Mouse (Mus musculus) skeletal muscle tissue, adult 2 months (tissue): ENCODE data around the gene Hmga1.

Experiments used
- DNase-seq: peaks from one replicate; pipeline ENCODE4 v3.0.0-alpha.2; 2012; ENCODE audit warnings: low read depth, low spot score

Gene Hmga1

GRCm38 (mm10) chr17:27528767-27529166 is 27.5 kb upstream of the Hmga1 start:
- no peak for DNase-seq

- no peak for DNase-seq
Observed at GRCm38 (mm10) chr17:27532095-27532494, 24.2 kb upstream of the Hmga1 start.

DNA sequence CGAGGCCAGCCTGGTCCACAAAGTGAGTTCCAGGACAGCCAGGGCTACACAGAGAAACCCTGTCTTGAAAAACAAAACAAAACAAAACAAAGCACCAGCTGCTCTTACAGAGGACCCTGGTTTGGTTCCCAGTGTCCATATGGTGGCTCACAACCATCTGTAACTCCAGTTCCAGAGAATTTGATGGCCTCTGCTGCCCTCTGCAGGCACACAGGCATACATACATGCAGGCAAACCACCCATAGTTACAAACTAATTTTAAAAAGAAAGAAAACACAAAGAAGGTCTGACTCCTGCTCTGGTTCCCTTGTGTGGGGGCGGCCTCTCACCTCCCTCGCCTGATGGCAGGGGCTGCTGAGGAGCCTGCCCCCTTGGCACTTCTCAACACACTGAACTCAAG is 22.9 kb upstream of the Hmga1 start:
- no peak for DNase-seq

GRCm38 (mm10) chr17:27534718-27535117 is 21.6 kb upstream of the Hmga1 start:
- DNase-seq = peak; percentile 73

DNA sequence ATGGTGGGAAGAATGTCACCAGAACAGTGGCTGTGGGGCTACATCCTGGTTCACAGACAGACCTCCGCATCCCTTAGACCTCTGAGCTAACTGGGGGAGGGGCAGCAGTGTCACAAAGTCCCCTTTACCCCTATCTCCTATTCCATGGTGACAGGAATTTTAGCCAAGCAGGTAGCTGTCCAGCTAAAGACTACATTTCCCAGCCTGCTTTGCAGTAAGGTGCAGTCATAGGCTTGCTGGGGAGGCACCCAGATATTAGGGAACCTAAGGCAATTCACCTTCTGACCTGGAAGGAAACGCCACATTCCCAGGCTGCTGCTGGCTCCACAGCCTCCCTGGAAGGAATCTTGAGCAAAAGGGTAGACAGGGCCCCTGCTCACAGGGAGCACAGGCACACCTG is 15.0 kb upstream of the Hmga1 start:
- DNase-seq = no peak

DNA sequence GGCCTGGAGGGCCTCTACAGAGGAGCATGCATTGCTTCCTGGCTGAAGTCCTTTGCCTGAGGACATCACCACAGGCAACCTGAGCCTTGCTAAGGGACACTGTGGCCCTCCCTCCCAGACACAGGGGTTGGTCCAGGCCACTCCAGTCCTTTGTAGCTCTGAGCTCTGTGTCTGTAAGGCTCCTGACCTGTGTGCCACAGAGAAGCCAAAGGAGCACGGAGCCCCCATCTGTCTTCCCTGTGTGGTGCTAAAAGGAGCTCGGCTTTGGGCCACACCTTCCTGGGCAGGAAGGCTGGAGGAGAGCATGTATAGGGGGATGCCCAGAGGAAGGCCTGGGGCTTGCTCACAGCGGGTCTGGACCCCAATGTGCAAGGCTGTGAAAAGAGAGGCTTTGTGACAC is 14.3 kb upstream of the Hmga1 start:
- DNase-seq = no peak

DNA sequence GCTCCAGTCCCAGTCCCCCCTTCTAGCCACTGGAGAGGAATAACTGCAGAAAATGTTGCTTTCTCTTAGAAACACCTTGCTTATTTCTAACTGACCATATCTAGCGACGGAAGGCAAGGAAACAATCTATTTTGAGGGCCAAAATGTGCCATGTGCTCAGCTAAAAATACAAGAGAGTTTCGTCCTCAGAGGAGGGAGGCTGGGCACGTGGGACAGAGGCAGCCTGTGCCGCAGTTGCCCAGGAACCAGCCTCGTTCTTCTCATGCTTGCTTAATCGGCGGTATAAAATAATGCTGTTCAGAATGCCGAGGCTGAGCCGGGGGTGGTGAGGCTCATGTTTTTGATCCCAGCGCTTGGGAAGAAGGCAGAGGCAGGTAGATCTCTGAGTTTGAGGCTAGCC is 11.7 kb upstream of the Hmga1 start:
- DNase-seq = no peak

DNA sequence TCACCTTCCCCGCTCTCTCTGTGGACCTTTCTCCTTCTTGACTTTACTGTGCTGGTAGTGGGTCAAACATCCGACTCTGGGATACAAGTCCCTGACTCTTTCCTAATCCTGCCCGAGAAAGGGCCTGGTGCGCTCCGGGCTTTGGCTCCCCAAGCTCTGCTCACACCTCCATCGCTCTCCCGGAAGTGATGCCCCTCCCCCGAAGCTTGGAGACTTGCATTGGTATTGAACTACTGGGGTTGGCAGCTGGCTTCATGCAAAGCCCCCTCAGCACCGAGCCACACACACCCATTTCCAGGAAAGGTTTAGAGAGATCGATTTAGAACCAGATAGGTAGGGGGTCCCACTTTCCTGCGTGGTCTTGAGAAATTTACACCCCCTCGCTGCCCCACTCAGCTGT is 10.3 kb upstream of the Hmga1 start:
- DNase-seq = no peak

- no peak for DNase-seq
Observed at GRCm38 (mm10) chr17:27546574-27547085, 9.7 kb upstream of the Hmga1 start.

DNA sequence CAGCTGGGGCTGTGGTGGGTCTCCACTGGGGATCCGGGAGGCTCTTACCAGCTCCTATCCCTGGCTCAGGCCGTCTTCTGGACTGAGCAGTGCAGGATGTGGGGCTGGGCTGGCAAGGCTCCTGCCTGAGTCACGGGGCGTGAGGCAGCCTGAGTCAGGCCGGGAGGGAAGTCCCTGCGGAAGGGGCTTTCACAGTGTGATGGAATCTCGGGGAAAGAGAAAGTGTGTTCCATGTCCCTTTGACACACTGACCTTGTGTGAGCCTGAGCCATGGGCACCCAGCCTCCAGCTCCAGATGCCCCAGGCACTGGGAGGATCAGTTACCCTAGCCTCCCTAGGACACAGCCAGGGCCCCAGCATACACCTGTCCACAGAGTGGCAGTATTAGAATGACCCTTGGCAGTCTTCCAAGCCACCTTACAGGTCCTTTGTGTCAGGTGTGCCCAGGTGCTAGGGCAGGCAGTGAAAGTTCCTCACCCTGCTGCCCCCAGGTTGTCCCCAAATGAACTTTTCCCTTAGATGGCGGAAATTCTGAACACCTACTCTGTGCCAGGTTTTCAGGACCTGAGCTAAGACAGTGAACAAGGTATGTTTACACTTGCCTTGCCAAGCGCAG is 8.9 kb upstream of the Hmga1 start:
- DNase-seq = no peak

DNA sequence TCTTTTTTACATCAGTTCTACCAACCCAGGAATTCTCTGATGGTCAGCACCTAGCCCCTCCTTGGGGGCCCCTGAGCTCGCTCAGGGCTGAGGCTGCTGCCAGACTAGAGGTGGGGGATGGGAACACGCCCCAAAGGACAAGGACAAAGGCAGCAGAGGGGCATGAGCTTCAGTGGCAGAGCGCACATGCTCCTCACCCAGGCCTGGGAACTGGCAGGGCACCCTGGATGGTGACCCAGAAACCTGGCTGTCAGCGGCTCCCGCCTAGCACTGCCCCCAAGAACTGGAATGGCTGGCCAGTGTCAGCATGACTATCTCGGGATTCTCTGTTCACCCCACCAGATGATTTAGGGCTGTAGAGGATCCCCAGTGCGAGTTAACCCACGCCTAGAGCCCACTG is 7.1 kb upstream of the Hmga1 start:
- DNase-seq = no peak

DNA sequence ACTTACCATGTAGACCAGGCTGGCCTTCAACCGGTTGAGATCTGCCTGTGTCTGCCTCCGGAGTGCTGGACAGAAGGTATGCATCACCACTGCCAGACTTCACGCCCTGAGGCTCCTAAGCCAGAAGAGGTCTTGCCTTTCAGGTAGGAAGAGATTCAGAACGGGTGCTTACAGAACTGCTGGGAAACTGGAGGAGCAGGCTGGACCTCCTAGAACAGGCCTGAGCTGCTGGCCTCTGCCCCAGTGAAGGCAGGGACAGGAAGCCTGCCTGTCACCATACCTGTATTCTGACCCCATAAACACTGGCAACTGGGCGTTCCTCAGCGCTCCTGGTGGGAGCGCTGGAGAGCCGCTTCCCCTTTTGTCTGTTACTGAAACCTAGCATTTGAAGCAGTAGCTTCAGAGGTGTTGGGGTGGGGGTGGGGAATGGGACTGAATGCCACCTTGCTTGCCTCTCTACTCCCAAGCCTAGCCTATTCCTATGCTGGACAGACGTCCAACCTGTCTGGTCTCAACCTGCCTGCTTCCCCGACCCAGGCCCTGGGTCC is 4.8 kb upstream of the Hmga1 start:
- no peak for DNase-seq

DNA sequence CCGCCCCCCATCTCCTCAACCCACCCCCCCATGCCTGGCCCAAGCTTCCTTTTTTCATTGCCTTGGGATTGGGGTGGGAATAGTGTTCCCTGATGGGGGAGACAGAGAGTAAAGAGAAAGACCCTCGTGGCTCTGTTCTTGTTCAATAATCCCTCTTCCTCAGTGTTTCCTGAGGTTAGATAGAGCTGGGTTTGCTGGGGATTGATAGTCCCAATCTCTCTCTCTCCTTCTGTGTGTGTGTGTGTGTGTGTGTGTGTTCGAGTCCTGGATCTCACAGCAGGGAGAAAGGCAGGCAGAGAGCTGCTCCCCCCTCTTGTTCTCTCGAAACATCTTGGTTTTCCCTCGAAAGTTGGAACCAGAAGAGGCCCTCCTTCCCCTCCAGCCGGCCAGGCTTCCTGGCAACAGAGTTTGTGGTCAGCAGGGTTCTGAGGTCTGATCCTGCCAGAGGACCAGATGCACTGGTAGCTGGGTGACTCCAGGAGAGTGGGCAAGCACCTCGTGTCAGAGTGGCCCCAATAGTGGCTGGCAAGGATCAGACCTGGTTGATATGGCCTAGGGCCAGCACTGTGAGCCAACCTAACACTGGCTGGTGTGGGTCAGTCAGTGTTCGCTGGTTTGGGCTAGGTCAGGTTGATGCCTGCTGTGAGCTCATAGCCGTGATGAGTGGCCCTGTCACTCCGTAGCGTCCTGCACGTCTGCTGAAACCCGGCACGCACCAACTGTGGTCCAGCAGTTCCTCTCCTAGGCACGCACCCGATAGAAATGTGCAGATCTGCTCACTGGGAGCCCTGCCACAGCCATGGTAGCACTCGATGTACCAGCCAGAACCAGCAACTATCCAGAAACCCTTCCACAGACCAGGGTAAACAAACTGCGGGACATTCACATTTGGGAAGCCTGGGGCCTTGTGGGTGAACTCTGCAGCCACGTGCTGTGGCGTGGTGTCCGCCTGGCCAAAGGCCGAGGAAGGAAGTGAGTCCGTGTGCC is 3.8 kb upstream of the Hmga1 start:
- DNase-seq = peak; percentile 56

- DNase-seq = no peak
Observed at GRCm38 (mm10) chr17:27554062-27554960, 2.0 kb upstream of the Hmga1 start.

GRCm38 (mm10) chr17:27555075-27555511 is 1.2 kb upstream of the Hmga1 start:
- DNase-seq = no peak

GRCm38 (mm10) chr17:27555512-27556172 is 655 bp upstream of the Hmga1 start:
- DNase-seq = peak; percentile 60

- no peak for DNase-seq
Observed at GRCm38 (mm10) chr17:27557181-27557926, 1.1 kb downstream of the Hmga1 start.

GRCm38 (mm10) chr17:27557927-27558661 is 1.8 kb downstream of the Hmga1 start:
- no peak for DNase-seq

DNA sequence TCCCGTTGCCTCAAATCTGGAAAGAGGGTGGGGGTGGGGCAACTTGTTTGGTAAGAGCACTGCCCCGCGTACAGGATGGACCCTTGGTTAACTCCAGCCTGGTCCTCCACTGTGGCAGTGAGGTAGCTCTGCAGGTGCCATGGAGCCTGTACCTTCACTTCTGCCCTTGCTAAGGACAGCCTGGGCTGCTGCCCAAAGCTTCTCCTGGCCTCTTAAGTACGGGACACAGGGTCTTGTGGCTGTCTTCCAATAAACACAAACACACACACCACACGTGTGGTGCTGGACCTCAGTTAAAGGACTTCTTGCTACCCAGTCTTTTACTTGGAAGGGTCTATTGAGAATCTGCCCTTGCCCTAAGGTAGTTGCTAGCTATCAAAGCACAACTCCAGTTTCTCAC is 2.5 kb downstream of the Hmga1 start:
- no peak for DNase-seq
